ENCODE assay signal across 9 mouse cellular contexts in genomic region chr2:32874070-32874469, GRCm38 (mm10). TPM values are rescaled to one million over a fixed set of nuclear protein-coding genes. Genes with fewer than 3 reads are reported as not detected.
DNase-seq lines count a peak whose midpoint lies in the region; ATAC-seq and TF ChIP-seq lines count a peak whose summit lies in the region.
"Had no signal": no experiment of that assay in that cellular context is flagged by ENCODE, and none has a peak within 500 bp of the region (broad histone marks: within the 10 kb centered on the region; RNA-seq: fewer than 3 reads in every experiment).

No protein-coding gene starts in this region.

- no peak overlapping the region for H3K4me3 ChIP-seq in heart, embryonic 11.5 days (ENCODE audit: low read depth, low read length)
- peak overlapping the region; percentile 82; the same call in 1 of the 2 replicates for H3K4me3 ChIP-seq in midbrain, embryonic 14.5 days (replicated peaks; ENCODE audit: low read depth, low read length)
- H3K4me3 ChIP-seq in midbrain, embryonic 11.5 days (ENCODE audit: low read depth, low read length): no peak overlapping the region
- H3K4me3 ChIP-seq in limb, embryonic 12.5 days (replicated peaks): 0 out of 2 replicates have a peak overlapping the region, but pooled peaks have one; percentile 82
- H3K4me3 ChIP-seq in stomach, postnatal 0 days (ENCODE audit: low read depth, low read length): no peak overlapping the region
- H3K4me3 ChIP-seq in left cerebral cortex, adult 2 months: no peak overlapping the region

- no peak overlapping the region; the same call in 1 of the 2 replicates for H3K9ac ChIP-seq in heart, embryonic 11.5 days (ENCODE audit: low read depth, low read length)
- no peak overlapping the region for H3K9ac ChIP-seq in midbrain, embryonic 14.5 days (replicated peaks; ENCODE audit: low read length)
- H3K9ac ChIP-seq in midbrain, embryonic 11.5 days (ENCODE audit: low read length): no peak overlapping the region
- no peak overlapping the region for H3K9ac ChIP-seq in limb, embryonic 12.5 days (replicated peaks)
- peak overlapping the region; percentile 48; the same call in 1 of the 2 replicates for H3K9ac ChIP-seq in stomach, postnatal 0 days (ENCODE audit: low read length)

- DNase-seq in heart, postnatal 25 days (ENCODE audit: low spot score): no peak
- DNase-seq in midbrain, embryonic 14.5 days: no peak
- DNase-seq in midbrain, embryonic 11.5 days (ENCODE audit: low spot score, missing footprints): no peak
- DNase-seq in stomach, postnatal 0 days (ENCODE audit: low spot score): no peak
- no peak for DNase-seq in spleen, postnatal 36 days (ENCODE audit: low spot score in 2 of 2)
- DNase-seq in left cerebral cortex, adult 2 months (ENCODE audit: extremely low spot score in 1 of 2, low spot score in 2 of 2): no peak
- DNase-seq: kidney, adult 2 months had no signal

- H3K27me3 ChIP-seq in heart, embryonic 11.5 days (ENCODE audit: control insufficient read depth, insufficient read depth, low read length): no peaks in the 10 kb centered on the region
- no peaks in the 10 kb centered on the region for H3K27me3 ChIP-seq in midbrain, embryonic 14.5 days (ENCODE audit: control insufficient read depth, insufficient read depth, low read length)
- H3K27me3 ChIP-seq in midbrain, embryonic 11.5 days (ENCODE audit: control insufficient read depth, insufficient read depth, low read length): no peaks in the 10 kb centered on the region; the same call in 1 of the 2 replicates
- H3K27me3 ChIP-seq in limb, embryonic 12.5 days: no peaks in the 10 kb centered on the region
- H3K27me3 ChIP-seq in stomach, postnatal 0 days (ENCODE audit: control insufficient read depth, insufficient read depth, low read length): no peaks in the 10 kb centered on the region

- WGBS in heart, embryonic 11.5 days (ENCODE audit: insufficient replicate concordance): 76% methylated on average over 3 of the region's 3 CpGs
- 90% methylated on average over 3 of the region's 3 CpGs for WGBS in midbrain, embryonic 14.5 days
- 79% methylated on average over 3 of the region's 3 CpGs for WGBS in midbrain, embryonic 11.5 days
- WGBS in limb, embryonic 12.5 days: 75% methylated on average over 3 of the region's 3 CpGs
- 56% methylated on average over 3 of the region's 3 CpGs for WGBS in stomach, postnatal 0 days

- no peak for TF ChIP-seq CTCF in stomach, postnatal 0 days (IDR thresholded peaks at IDR 0.05; ENCODE audit: low read depth)
- TF ChIP-seq CTCF in left cerebral cortex, adult 2 months (IDR thresholded peaks at IDR 0.05): no peak

- no peak for ATAC-seq in heart, embryonic 11.5 days (replicated peaks; ENCODE audit: insufficient number of reproducible peaks, low FRiP score, low TSS enrichment)
- ATAC-seq in midbrain, embryonic 14.5 days (ENCODE audit: low FRiP score, low TSS enrichment): no peak
- ATAC-seq in midbrain, embryonic 11.5 days (ENCODE audit: low FRiP score): no peak
- no peak for ATAC-seq in limb, embryonic 12.5 days (ENCODE audit: insufficient number of reproducible peaks, insufficient read depth, low FRiP score, low TSS enrichment, low read depth)
- no peak for ATAC-seq in stomach, postnatal 0 days (ENCODE audit: low FRiP score, low TSS enrichment)

- H3K4me1 ChIP-seq in heart, embryonic 11.5 days (ENCODE audit: control insufficient read depth, insufficient read depth, low read length): peaks cover 47% of the 10 kb centered on the region
- H3K4me1 ChIP-seq in midbrain, embryonic 14.5 days (ENCODE audit: control insufficient read depth, insufficient read depth, low read length): peaks cover 35% of the 10 kb centered on the region
- H3K4me1 ChIP-seq in midbrain, embryonic 11.5 days (ENCODE audit: control insufficient read depth, insufficient read depth, low read length): peaks cover 20% of the 10 kb centered on the region
- H3K4me1 ChIP-seq in limb, embryonic 12.5 days (replicated peaks): peaks cover 37% of the 10 kb centered on the region
- H3K4me1 ChIP-seq in stomach, postnatal 0 days (replicated peaks; ENCODE audit: control insufficient read depth, insufficient read depth): peaks cover 10% of the 10 kb centered on the region

- H3K4me2 ChIP-seq in heart, embryonic 11.5 days: peak overlapping the region; percentile 92; the same call in 1 of the 2 replicates
- peak overlapping the region; percentile 93; the same call in 1 of the 2 replicates for H3K4me2 ChIP-seq in midbrain, embryonic 14.5 days (ENCODE audit: low read length)
- H3K4me2 ChIP-seq in midbrain, embryonic 11.5 days: no peak overlapping the region
- peak overlapping the region; percentile 86; the same call in 1 of the 2 replicates for H3K4me2 ChIP-seq in limb, embryonic 12.5 days
- H3K4me2 ChIP-seq in stomach, postnatal 0 days (replicated peaks; ENCODE audit: low read depth): no peak overlapping the region; the same call in 1 of the 2 replicates

- no peak overlapping the region for H3K27ac ChIP-seq in heart, embryonic 11.5 days (ENCODE audit: low read depth, low read length)
- H3K27ac ChIP-seq in midbrain, embryonic 14.5 days (replicated peaks; ENCODE audit: low read depth, low read length): peak overlapping the region; percentile 93; the same call in 1 of the 2 replicates
- H3K27ac ChIP-seq in midbrain, embryonic 11.5 days (ENCODE audit: low read depth, low read length): no peak overlapping the region
- H3K27ac ChIP-seq in limb, embryonic 12.5 days: peak overlapping the region; percentile 74; the same call in 1 of the 2 replicates
- H3K27ac ChIP-seq in stomach, postnatal 0 days (replicated peaks): peak overlapping the region; percentile 93
- no peak overlapping the region for H3K27ac ChIP-seq in left cerebral cortex, adult 2 months

- TF ChIP-seq EP300 in stomach, postnatal 0 days (optimal IDR thresholded peaks at IDR 0.05): no peak

- intact Hi-C loops in heart, postnatal 25 days (cut with DNase I): no loop called here
- intact Hi-C loops in left cerebral cortex, adult 2 months (cut with DNase I): no loop called here

- H3K36me3 ChIP-seq in heart, embryonic 11.5 days (ENCODE audit: control insufficient read depth, insufficient read depth, low read length): no peaks in the 10 kb centered on the region
- H3K36me3 ChIP-seq in midbrain, embryonic 14.5 days (ENCODE audit: control insufficient read depth, insufficient read depth, low read length): no peaks in the 10 kb centered on the region
- H3K36me3 ChIP-seq in midbrain, embryonic 11.5 days (ENCODE audit: control insufficient read depth, insufficient read depth, low read length): no peaks in the 10 kb centered on the region
- no peaks in the 10 kb centered on the region for H3K36me3 ChIP-seq in limb, embryonic 12.5 days
- no peaks in the 10 kb centered on the region for H3K36me3 ChIP-seq in stomach, postnatal 0 days (ENCODE audit: control insufficient read depth, insufficient read depth, low read length)

- no peaks in the 10 kb centered on the region for H3K9me3 ChIP-seq in heart, embryonic 11.5 days (replicated peaks; ENCODE audit: control insufficient read depth, low read length)
- H3K9me3 ChIP-seq in midbrain, embryonic 14.5 days (ENCODE audit: control insufficient read depth, low read length): no peaks in the 10 kb centered on the region
- no peaks in the 10 kb centered on the region for H3K9me3 ChIP-seq in midbrain, embryonic 11.5 days (ENCODE audit: control insufficient read depth, low read length)
- H3K9me3 ChIP-seq in limb, embryonic 12.5 days: no peaks in the 10 kb centered on the region
- H3K9me3 ChIP-seq in stomach, postnatal 0 days (ENCODE audit: control insufficient read depth, low read length): no peaks in the 10 kb centered on the region

RNA-seq across cellular contexts. Expression of gene Fam129b, which starts 1.8 kb away (rescaled TPM):
- 21.5 and 24.2 TPM in 2 replicates for polyA plus RNA-seq in heart, embryonic 11.5 days (2014; fragmentation: Nextera tagmentation; extraction: Ambion mirVana)
- total RNA-seq in heart, postnatal 25 days (2021): 10 to 100 TPM; 23.8 to 31.9 TPM
- 13.6 and 19.8 TPM in 2 replicates for polyA plus RNA-seq in midbrain, embryonic 14.5 days (2014; fragmentation: Nextera tagmentation; extraction: Ambion mirVana)
- 10.3 and 10.6 TPM in 2 replicates for polyA plus RNA-seq in midbrain, embryonic 11.5 days (2014; fragmentation: Nextera tagmentation; extraction: Ambion mirVana)
- 48.0 and 48.1 TPM in 2 replicates for polyA plus RNA-seq in limb, embryonic 12.5 days (2016; fragmentation: Nextera tagmentation; extraction: Ambion mirVana)
- 90.7 and 101 TPM in 2 replicates for polyA plus RNA-seq in stomach, postnatal 0 days (2015; fragmentation: Nextera tagmentation; extraction: Ambion mirVana)
- 10 to 100 TPM; 24.4 to 31.4 TPM for total RNA-seq in left cerebral cortex, adult 2 months (2021)

RNA-seq across cellular contexts. Expression of gene Stxbp1, which starts 27.0 kb away (rescaled TPM):
- 20.6 and 26.1 TPM in 2 replicates for polyA plus RNA-seq in heart, embryonic 11.5 days (2014; fragmentation: Nextera tagmentation; extraction: Ambion mirVana)
- 10 to 100 TPM; 11.0 to 11.7 TPM for total RNA-seq in heart, postnatal 25 days (2021)
- polyA plus RNA-seq in midbrain, embryonic 14.5 days (2014; fragmentation: Nextera tagmentation; extraction: Ambion mirVana): 240 and 245 TPM in 2 replicates
- 51.4 and 53.8 TPM in 2 replicates for polyA plus RNA-seq in midbrain, embryonic 11.5 days (2014; fragmentation: Nextera tagmentation; extraction: Ambion mirVana)
- 18.8 and 20.0 TPM in 2 replicates for polyA plus RNA-seq in limb, embryonic 12.5 days (2016; fragmentation: Nextera tagmentation; extraction: Ambion mirVana)
- polyA plus RNA-seq in stomach, postnatal 0 days (2015; fragmentation: Nextera tagmentation; extraction: Ambion mirVana): 9.3 and 9.5 TPM in 2 replicates
- 100 to 1,000 TPM; 947 to 984 TPM for total RNA-seq in left cerebral cortex, adult 2 months (2021)

Comparison
In these comparisons a context has a peak if more than half of its experiments do, and no peak if none do; other contexts are left out.
1. H3K27ac ChIP-seq: peak in midbrain, embryonic 14.5 days (single experiment), limb, embryonic 12.5 days (single experiment) and stomach, postnatal 0 days (single experiment); none in heart, embryonic 11.5 days (single experiment), midbrain, embryonic 11.5 days (single experiment) and left cerebral cortex, adult 2 months (single experiment).
2. H3K4me2 ChIP-seq: peak in heart, embryonic 11.5 days (single experiment), midbrain, embryonic 14.5 days (single experiment) and limb, embryonic 12.5 days (single experiment); none in midbrain, embryonic 11.5 days (single experiment) and stomach, postnatal 0 days (single experiment).
3. H3K4me3 ChIP-seq: peak in midbrain, embryonic 14.5 days (single experiment) and limb, embryonic 12.5 days (single experiment); none in heart, embryonic 11.5 days (single experiment), midbrain, embryonic 11.5 days (single experiment), stomach, postnatal 0 days (single experiment) and left cerebral cortex, adult 2 months (single experiment).